Mouse (Mus musculus) 3134 (cell line): ENCODE data around the gene Adcy9.

Source experiments
- DNase-seq: peaks from one replicate; pipeline ENCODE4 v3.0.0-alpha.2; 2011; ENCODE audit warnings: low spot score; ENCODE audit not compliant: insufficient read length; ENCODE audit errors: extremely low read depth

Gene Adcy9

GRCm38 (mm10) chr16:4419546-4420297 is 576 bp downstream of the Adcy9 start:
- DNase-seq: no peak

GRCm38 (mm10) chr16:4418776-4419545 is 1.3 kb downstream of the Adcy9 start:
- no peak for DNase-seq

GRCm38 (mm10) chr16:4418072-4418471 is 2.2 kb downstream of the Adcy9 start:
- DNase-seq: no peak

GRCm38 (mm10) chr16:4417455-4417854 is 2.8 kb downstream of the Adcy9 start:
- no peak for DNase-seq

- DNase-seq: no peak
Observed at GRCm38 (mm10) chr16:4414881-4415585, 5.3 kb downstream of the Adcy9 start.

GRCm38 (mm10) chr16:4413988-4414880 is 6.1 kb downstream of the Adcy9 start:
- DNase-seq: no peak

GRCm38 (mm10) chr16:4413301-4413700 is 7.0 kb downstream of the Adcy9 start:
- peak; percentile 15 for DNase-seq

GRCm38 (mm10) chr16:4412298-4412697 is 8.0 kb downstream of the Adcy9 start:
- no peak for DNase-seq

GRCm38 (mm10) chr16:4411296-4411695 is 9.0 kb downstream of the Adcy9 start:
- DNase-seq: no peak

GRCm38 (mm10) chr16:4407536-4407935 is 12.8 kb downstream of the Adcy9 start:
- DNase-seq: no peak

- DNase-seq: no peak
Observed at GRCm38 (mm10) chr16:4406706-4407105, 13.6 kb downstream of the Adcy9 start.

GRCm38 (mm10) chr16:4406047-4406586 is 14.2 kb downstream of the Adcy9 start:
- no peak for DNase-seq

- peak; percentile 44 for DNase-seq
Observed at GRCm38 (mm10) chr16:4404933-4405761, 15.2 kb downstream of the Adcy9 start.

- DNase-seq: no peak
Observed at GRCm38 (mm10) chr16:4401109-4401508, 19.2 kb downstream of the Adcy9 start.

- no peak for DNase-seq
Observed at GRCm38 (mm10) chr16:4399471-4400223, 20.7 kb downstream of the Adcy9 start.

- no peak for DNase-seq
Observed at GRCm38 (mm10) chr16:4398782-4399181, 21.5 kb downstream of the Adcy9 start.

GRCm38 (mm10) chr16:4397636-4398035 is 22.7 kb downstream of the Adcy9 start:
- DNase-seq: no peak

GRCm38 (mm10) chr16:4395687-4396341 is 24.5 kb downstream of the Adcy9 start:
- DNase-seq: no peak
